11 mouse cellular contexts compared by ENCODE assay signal in the genomic region with DNA sequence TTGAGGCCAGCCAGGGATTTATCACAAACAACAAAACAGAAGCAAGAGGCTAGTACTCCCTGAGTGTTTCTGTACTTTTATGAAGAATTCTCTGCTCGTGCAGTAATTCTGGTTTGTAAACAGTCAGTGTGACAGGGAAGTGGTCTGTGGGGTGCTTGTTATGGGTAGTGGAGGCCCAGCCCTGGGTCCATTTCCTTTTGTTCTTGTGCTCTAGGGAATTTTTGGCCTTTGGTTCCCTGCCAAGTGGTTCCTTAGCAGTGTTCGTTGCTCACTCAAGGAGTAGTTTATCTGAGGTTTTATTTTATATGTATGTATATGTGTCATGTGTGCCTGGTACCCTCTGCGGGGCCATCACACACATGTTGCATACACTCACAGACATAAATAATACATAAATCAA. TPM values are rescaled to one million over a fixed set of nuclear protein-coding genes. Genes with fewer than 3 reads are reported as not detected.
DNase-seq lines count a peak whose midpoint lies in the region; ATAC-seq and TF ChIP-seq lines count a peak whose summit lies in the region.
"Had no signal": no experiment of that assay in that cellular context is flagged by ENCODE, and none has a peak within 500 bp of the region (broad histone marks: within the 10 kb centered on the region; RNA-seq: fewer than 3 reads in every experiment).

No protein-coding gene starts in this region.

- no peak overlapping the region for H3K4me2 ChIP-seq in heart, embryonic 11.5 days
- H3K4me2 ChIP-seq: intestine, embryonic 15.5 days; neural tube, embryonic 15.5 days had no signal

- TF ChIP-seq CTCF in brain, embryonic 14.5 days (IDR thresholded peaks at IDR 0.05; ENCODE audit: borderline replicate concordance, extremely low read depth, insufficient read depth, insufficient read length): no peak
- TF ChIP-seq CTCF in layer of hippocampus, adult 2 months (conservative IDR thresholded peaks at IDR 0.05): no peak

- no peak overlapping the region for H3K27ac ChIP-seq in heart, embryonic 11.5 days (ENCODE audit: low read depth, low read length)
- no peak overlapping the region for H3K27ac ChIP-seq in layer of hippocampus, adult 2 months
- H3K27ac ChIP-seq: intestine, embryonic 15.5 days; limb, embryonic 10.5 days; neural tube, embryonic 15.5 days had no signal

- DNase-seq in heart, adult 11 months: peak; percentile 93
- DNase-seq in 416B (ENCODE audit: low read depth): peak; percentile 56
- peak; percentile 26 for DNase-seq in brain, embryonic 14.5 days (ENCODE audit: low read depth)
- DNase-seq in kidney, postnatal 4 days: peak; percentile 20 to 39
- no peak for DNase-seq in thymus, postnatal 25 days
- no peak for DNase-seq in layer of hippocampus, adult 2 months (ENCODE audit: low spot score in 2 of 2)
- DNase-seq: cerebellum, postnatal 36 days had no signal

- peaks cover 14% of the 10 kb centered on the region; the same call in 1 of the 2 replicates for H3K4me1 ChIP-seq in heart, embryonic 11.5 days (ENCODE audit: control insufficient read depth, insufficient read depth, low read length)

- 56% methylated on average over 3 of the region's 3 CpGs for WGBS in heart, embryonic 11.5 days (ENCODE audit: insufficient replicate concordance)

- no peak for TF ChIP-seq POLR2A in brain, embryonic 14.5 days (IDR thresholded peaks at IDR 0.05; ENCODE audit: borderline replicate concordance, extremely low read depth, insufficient read depth, insufficient read length, poor library complexity, severe bottlenecking)

- H3K9me3 ChIP-seq in heart, embryonic 11.5 days (replicated peaks; ENCODE audit: control insufficient read depth, low read length): no peaks in the 10 kb centered on the region
- H3K9me3 ChIP-seq: intestine, embryonic 15.5 days; limb, embryonic 10.5 days; neural tube, embryonic 15.5 days had no signal

- no peak overlapping the region for H3K4me3 ChIP-seq in heart, embryonic 11.5 days (ENCODE audit: low read depth, low read length)
- no peak overlapping the region for H3K4me3 ChIP-seq in layer of hippocampus, adult 2 months
- H3K4me3 ChIP-seq: intestine, embryonic 15.5 days; limb, embryonic 10.5 days; neural tube, embryonic 15.5 days had no signal

- no peaks in the 10 kb centered on the region for H3K27me3 ChIP-seq in heart, embryonic 11.5 days (ENCODE audit: control insufficient read depth, insufficient read depth, low read length)
- H3K27me3 ChIP-seq: intestine, embryonic 15.5 days; neural tube, embryonic 15.5 days had no signal

- ATAC-seq in heart, embryonic 11.5 days (replicated peaks; ENCODE audit: insufficient number of reproducible peaks, low FRiP score, low TSS enrichment): no peak
- ATAC-seq: intestine, embryonic 15.5 days had no signal

- H3K36me3 ChIP-seq in heart, embryonic 11.5 days (ENCODE audit: control insufficient read depth, insufficient read depth, low read length): no peaks in the 10 kb centered on the region
- H3K36me3 ChIP-seq: intestine, embryonic 15.5 days; limb, embryonic 10.5 days; neural tube, embryonic 15.5 days had no signal

- H3K9ac ChIP-seq in heart, embryonic 11.5 days (ENCODE audit: low read depth, low read length): no peak overlapping the region
- H3K9ac ChIP-seq: intestine, embryonic 15.5 days; neural tube, embryonic 15.5 days had no signal

RNA-seq across cellular contexts. Expression of gene Zcchc2, which starts 7.1 kb away (rescaled TPM):
- 2.4 and 2.7 TPM in 2 replicates for polyA plus RNA-seq in heart, embryonic 11.5 days (2014; fragmentation: Nextera tagmentation; extraction: Ambion mirVana)
- 12.5 and 15.6 TPM in 2 replicates for polyA plus RNA-seq in brain, embryonic 14.5 days (2012; rRNA removed)
- total RNA-seq in layer of hippocampus, adult 2 months (2021): 10 to 100 TPM; 17.7 to 20.0 TPM

Comparison
In these comparisons a context has a peak if more than half of its experiments do, and no peak if none do; other contexts are left out.
1. DNase-seq: peak in heart, adult 11 months (single experiment), 416B (single experiment), brain, embryonic 14.5 days (single experiment) and kidney, postnatal 4 days (2 of 2); none in thymus, postnatal 25 days (single experiment) and layer of hippocampus, adult 2 months (0 of 2).